Mouse (Mus musculus): ENCODE measurements around the gene Kifc1. TPM values are rescaled to one million over a fixed set of nuclear protein-coding genes. Genes with fewer than 3 reads are reported as not detected.
"Not testable (repeated sequence)": the region's sequence is repeated elsewhere in the genome, so short reads cannot be mapped to it uniquely, and the experiment has no call there.

Gene Kifc1
- polyA plus RNA-seq, 1 experiment from 2014 or later: 1.8 TPM

DNA sequence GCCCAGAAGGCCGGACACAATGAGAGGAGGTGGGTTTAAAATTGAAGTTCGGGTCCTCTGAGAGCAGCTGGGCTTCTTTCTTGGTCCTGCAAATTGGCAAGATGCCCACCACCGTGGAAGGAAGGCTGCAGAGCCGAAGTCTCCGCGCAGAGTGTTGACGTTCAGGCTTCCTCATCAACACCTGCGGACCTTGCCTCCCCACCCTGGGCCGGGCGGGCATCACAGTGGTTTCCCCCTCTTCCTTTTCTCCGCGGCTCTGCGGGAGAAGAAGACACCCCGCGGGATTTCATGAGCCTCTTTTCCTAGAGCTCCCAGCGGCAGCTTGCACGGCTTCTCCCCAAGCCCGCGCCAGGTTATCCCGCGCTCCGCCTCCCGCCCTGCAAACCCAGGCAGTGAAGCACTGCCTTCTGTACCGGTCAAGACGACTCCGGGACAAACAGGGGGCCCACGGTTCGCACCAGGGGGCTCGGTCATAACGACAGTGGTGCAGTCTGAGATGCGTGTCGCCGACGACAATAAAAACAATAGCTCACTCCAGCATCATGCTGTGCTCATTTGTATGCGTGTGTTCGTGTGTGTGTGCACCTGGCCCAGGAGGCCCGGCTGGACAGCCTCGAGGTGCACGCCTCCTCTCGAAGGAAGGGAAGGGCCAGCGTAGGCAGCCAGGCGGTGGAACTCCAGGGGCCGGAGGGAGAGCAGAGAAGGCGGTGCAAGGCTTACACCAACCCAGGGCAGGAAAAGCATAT, 18.0 kb upstream of the Kifc1 start:
- Histone ChIP-seq H3K27me3 (no peaks in the 10 kb centered on the region), H3K4me1 (replicated peaks) (peaks cover 37% of the 10 kb centered on the region), H3K27ac (peak overlapping the region; percentile 95), H3K4me3 (peak overlapping the region; percentile 79), H3K9ac (peak overlapping the region; percentile 84), H3K36me3 (peaks cover 28% of the 10 kb centered on the region), H3K9me3 (no peaks in the 10 kb centered on the region), H3K4me2 (peak overlapping the region; percentile 92)
- ATAC-seq (ENCODE audit: low FRiP score): peak; percentile 11
- under 1% methylated on average over 44 of the region's 44 CpGs for WGBS

DNA sequence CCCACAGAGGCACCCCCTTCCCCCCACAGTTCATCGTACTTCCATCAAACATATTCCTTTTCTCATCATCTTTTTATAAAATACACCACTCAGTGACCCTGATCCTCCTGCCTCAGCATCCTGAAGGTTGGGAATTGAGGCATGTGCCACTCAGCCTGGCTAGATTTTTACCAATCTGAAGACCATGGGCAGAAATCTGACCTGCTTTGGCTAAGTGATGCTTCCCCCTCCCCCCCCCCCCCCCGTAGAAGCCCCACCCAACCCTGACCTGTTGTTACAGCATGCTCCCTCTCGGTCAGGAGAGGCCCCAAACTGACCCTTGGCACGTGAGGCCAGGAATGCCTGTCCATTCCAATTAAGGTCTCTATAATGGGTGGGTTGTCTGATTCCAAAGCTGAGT, 14.4 kb upstream of the Kifc1 start, which contains the start of gene Platr17:
TSS of gene Platr17 (plus strand) at position 301 of the 400 bp plus-strand sequence.
- H3K9me3 ChIP-seq; H3K36me3 ChIP-seq; H3K4me2 ChIP-seq; H3K9ac ChIP-seq; ATAC-seq (ENCODE audit: low FRiP score); H3K27ac ChIP-seq; H3K27me3 ChIP-seq; H3K4me3 ChIP-seq: not testable (repeated sequence)
- peaks cover 11% of the 10 kb centered on the region for H3K4me1 ChIP-seq (replicated peaks)
- WGBS: 15% methylated on average over 4 of the region's 4 CpGs

DNA sequence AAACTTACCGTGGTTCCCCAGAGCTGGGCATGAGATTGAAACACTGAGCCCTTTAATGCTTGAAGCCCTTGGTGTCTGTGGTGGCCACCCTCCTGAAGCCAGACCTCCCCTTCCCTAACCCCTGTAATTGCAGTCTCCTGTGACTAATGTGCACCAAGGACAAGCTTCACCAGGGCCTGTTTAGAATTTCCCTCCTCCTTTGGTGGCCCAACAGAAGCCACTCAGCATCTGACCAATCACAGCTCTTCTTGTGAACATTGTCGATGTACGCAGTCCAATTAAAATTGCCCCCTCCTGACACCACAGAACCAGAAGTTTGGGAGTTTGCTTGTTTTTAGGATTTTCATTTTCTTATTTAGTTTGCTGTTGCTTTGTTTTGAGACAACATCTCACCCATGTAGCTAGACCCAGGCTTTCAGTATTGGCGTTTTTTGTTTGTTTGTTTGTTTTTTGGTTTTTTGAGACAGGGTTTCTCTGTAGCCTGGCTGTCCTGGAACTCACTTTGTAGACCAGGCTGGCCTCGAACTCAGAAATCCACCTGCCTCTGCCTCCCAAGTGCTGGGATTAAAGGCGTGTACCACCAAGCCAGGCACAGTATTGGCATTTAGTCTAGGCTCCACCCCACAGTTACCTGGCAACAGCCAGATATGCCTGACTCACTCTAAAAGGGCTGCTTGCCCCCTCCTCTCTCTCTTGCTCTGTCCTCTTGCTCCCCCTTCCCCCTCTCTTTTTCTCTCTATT, 13.6 kb upstream of the Kifc1 start:
- H3K9ac ChIP-seq; H3K27ac ChIP-seq; H3K4me1 ChIP-seq (replicated peaks); H3K9me3 ChIP-seq; H3K4me3 ChIP-seq; ATAC-seq (ENCODE audit: low FRiP score); H3K36me3 ChIP-seq; H3K4me2 ChIP-seq; H3K27me3 ChIP-seq: not testable (repeated sequence)
- 76% methylated on average over 6 of the region's 6 CpGs for WGBS

DNA sequence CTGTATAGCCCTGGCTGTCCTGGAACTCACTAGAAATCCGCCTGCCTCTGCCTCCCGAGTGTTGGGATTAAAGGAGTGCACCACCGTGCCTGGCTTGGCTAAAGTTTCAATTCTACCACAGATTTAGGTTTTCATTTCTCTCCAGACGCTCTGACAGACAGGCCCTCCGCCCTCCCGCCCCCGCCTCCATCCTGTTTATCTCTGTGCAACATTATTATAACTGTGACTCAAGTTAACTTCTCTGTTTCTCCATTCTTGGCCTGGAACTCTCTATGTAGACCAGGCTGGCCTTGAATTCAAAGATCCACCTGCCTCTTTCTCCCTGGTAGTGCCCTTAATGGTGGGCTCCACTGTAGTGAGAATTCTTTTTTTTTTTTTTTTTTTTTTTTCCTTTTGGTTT, 12.0 kb upstream of the Kifc1 start:
- Histone ChIP-seq H3K36me3 (no peaks in the 10 kb centered on the region), H3K9ac (no peak overlapping the region), H3K27me3 (no peaks in the 10 kb centered on the region), H3K4me3 (no peak overlapping the region), H3K4me2 (no peak overlapping the region), H3K9me3 (no peaks in the 10 kb centered on the region), H3K4me1 (replicated peaks) (no peaks in the 10 kb centered on the region), H3K27ac (no peak overlapping the region)
- ATAC-seq (ENCODE audit: low FRiP score): no peak
- WGBS: 87% methylated on average over 7 of the region's 7 CpGs

DNA sequence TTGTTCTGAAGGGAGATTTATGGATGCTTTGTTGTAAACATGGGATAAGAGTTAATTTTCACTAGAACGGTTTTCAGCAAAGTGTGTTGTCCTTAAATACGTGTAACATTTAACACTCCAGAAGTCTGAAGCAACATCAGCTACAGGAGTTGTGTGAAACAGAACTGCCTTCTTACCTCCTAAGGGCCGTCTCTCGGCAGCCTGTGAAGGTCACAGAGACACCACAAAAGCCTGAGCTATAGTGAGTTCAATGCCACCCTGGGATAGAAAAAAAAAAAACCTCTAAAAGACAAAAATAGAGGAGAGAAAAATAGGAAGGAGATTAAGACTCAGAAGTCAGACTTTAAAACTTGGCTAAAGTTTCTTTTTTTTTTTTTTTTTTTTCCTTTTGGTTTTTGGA, 11.6 kb upstream of the Kifc1 start:
- no peak for ATAC-seq (ENCODE audit: low FRiP score)
- H3K27me3 ChIP-seq: no peaks in the 10 kb centered on the region
- no peaks in the 10 kb centered on the region for H3K36me3 ChIP-seq
- H3K27ac ChIP-seq: no peak overlapping the region
- no peak overlapping the region for H3K9ac ChIP-seq
- H3K4me2 ChIP-seq: no peak overlapping the region
- WGBS: 75% methylated on average over 4 of the region's 4 CpGs
- no peaks in the 10 kb centered on the region for H3K9me3 ChIP-seq
- H3K4me1 ChIP-seq (replicated peaks): no peaks in the 10 kb centered on the region
- H3K4me3 ChIP-seq: no peak overlapping the region

DNA sequence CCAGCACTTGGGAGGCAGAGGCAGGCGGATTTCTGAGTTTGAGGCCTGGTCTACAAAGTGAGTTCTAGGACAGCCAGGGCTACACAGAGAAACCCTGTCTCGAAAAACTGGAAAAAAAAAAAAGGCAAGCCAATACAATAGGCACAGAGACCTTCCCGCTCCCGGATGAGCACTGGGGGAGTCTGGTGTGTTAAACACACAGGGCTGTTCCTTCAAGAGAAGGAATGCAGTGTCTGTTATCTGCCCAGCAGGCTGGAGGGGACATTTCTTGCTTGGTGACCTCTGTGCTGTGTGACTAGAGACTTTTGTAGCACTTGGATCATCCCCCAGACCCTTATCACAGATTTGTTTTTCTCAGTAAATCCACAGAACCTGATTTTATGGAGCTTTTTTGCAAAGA, 11.2 kb upstream of the Kifc1 start:
- Histone ChIP-seq H3K9ac (no peak overlapping the region), H3K27ac (no peak overlapping the region), H3K9me3 (no peaks in the 10 kb centered on the region), H3K4me1 (replicated peaks) (no peaks in the 10 kb centered on the region), H3K27me3 (no peaks in the 10 kb centered on the region), H3K36me3 (no peaks in the 10 kb centered on the region), H3K4me3 (no peak overlapping the region), H3K4me2 (no peak overlapping the region)
- no peak for ATAC-seq (ENCODE audit: low FRiP score)
- 68% methylated on average over 4 of the region's 4 CpGs for WGBS

DNA sequence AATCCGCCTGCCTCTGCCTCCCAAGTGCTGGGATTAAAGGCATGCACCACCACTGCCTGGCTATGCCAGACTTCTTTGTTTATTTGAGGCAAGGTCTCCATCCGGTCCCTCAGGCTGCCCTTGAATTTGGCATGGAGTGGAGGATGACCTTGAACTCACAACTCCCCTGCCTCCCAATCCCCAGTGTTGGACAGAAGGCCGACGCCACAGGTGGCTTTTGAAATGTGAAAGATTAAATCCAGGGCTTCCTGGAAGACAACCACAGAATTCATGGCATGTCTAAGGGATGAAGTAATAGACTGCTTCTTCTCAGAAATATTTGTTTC, 10.5 kb upstream of the Kifc1 start:
- no peak for ATAC-seq (ENCODE audit: low FRiP score)
- no peaks in the 10 kb centered on the region for H3K4me1 ChIP-seq (replicated peaks)
- H3K9me3 ChIP-seq: no peaks in the 10 kb centered on the region
- H3K4me2 ChIP-seq: no peak overlapping the region
- WGBS: 82% methylated on average over 4 of the region's 4 CpGs
- no peak overlapping the region for H3K9ac ChIP-seq
- H3K4me3 ChIP-seq: no peak overlapping the region
- no peak overlapping the region for H3K27ac ChIP-seq
- no peaks in the 10 kb centered on the region for H3K36me3 ChIP-seq
- H3K27me3 ChIP-seq: no peaks in the 10 kb centered on the region

DNA sequence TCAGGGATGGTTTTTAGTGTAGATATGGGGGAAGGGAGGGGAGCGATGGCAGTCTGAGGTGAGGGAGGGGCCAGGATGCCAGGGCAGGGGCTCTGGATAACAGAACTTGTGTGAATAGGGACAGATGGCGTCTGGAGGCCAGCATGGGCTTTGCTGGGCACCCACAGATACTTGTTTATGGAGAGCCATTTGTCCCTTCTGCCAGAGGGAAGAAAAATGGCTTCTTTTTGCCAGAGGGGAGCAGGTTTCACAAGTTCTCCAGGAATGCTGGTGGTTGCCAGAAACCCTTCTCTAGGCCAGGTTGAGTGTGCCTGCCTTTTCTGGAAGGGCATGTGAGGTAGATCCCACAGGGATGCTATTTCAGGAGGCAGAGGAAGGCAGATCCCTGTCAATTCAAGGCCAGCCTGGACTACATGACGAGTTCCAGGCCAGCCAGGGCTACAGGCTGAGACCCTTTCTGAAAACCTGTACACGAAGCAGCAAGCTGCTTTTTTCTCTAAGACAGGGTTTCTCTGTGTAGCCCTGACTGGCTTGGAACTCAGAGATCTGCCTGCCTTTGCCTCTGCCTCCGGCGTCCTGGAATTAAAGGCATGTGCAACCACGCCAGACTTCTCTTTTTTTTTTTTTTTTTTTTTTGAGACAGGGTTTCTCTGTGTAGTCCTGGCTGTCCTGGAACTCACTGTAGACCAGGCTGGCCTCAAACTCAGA, 10.0 kb upstream of the Kifc1 start:
- H3K36me3 ChIP-seq: no peaks in the 10 kb centered on the region
- H3K27me3 ChIP-seq: no peaks in the 10 kb centered on the region
- 73% methylated on average over 7 of the region's 7 CpGs for WGBS
- H3K4me1 ChIP-seq (replicated peaks): no peaks in the 10 kb centered on the region
- no peak overlapping the region for H3K4me2 ChIP-seq
- H3K27ac ChIP-seq: no peak overlapping the region
- no peak for ATAC-seq (ENCODE audit: low FRiP score)
- H3K9me3 ChIP-seq: no peaks in the 10 kb centered on the region
- H3K9ac ChIP-seq: no peak overlapping the region
- H3K4me3 ChIP-seq: no peak overlapping the region

DNA sequence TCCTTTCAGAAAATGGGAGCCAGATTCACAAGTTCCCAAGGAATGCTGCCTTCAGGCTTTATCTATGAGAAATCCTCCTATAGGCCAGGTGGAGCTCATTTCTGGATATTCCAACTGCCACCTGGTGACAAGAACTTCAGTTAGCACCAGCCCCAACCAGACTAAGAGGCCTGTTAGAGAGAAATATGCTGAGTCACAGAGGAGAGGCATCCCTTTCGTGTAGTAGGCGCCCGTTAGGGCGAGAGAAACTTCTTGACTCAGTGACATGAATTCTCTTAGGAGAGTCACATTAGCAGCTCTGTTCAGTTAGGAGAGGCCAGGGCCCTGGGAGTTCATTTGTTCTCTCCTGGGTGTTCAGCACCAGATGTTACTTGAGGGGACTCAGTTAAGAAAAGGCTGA, 9.2 kb upstream of the Kifc1 start:
- no peaks in the 10 kb centered on the region for H3K36me3 ChIP-seq
- 85% methylated on average over 4 of the region's 4 CpGs for WGBS
- ATAC-seq (ENCODE audit: low FRiP score): no peak

DNA sequence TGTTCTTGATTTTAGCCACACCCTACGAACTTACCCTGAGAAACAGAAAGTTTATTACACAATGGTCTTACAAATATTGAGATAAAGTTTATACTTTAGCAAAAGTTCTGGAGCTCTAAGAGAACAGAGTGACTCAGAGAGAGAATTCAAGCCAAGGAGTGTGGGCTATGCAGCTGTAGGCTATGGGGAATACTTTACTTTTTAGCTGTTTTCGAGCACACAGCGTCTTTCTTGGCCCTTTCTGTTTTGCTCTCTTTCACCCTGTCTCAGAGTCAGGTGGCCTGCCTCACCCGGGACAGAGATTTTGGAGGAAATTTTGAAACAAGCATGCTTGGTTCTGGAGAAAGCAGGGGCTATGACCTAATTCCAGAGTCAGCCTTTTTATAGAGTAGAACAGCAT, 7.7 kb upstream of the Kifc1 start:
- WGBS: 86% methylated on average over 4 of the region's 4 CpGs
- not testable (repeated sequence) for ATAC-seq (ENCODE audit: low FRiP score); H3K27me3 ChIP-seq

More for the DNA sequence above, 9.2 kb upstream of the Kifc1 start:
- Histone ChIP-seq H3K9me3 (no peaks in the 10 kb centered on the region), H3K27me3 (0 out of 2 replicates have a peak, but pooled peaks cover 2% of the 10 kb centered on the region), H3K4me2 (no peak overlapping the region), H3K4me1 (replicated peaks) (no peaks in the 10 kb centered on the region), H3K4me3 (no peak overlapping the region), H3K27ac (no peak overlapping the region), H3K9ac (no peak overlapping the region)

DNA sequence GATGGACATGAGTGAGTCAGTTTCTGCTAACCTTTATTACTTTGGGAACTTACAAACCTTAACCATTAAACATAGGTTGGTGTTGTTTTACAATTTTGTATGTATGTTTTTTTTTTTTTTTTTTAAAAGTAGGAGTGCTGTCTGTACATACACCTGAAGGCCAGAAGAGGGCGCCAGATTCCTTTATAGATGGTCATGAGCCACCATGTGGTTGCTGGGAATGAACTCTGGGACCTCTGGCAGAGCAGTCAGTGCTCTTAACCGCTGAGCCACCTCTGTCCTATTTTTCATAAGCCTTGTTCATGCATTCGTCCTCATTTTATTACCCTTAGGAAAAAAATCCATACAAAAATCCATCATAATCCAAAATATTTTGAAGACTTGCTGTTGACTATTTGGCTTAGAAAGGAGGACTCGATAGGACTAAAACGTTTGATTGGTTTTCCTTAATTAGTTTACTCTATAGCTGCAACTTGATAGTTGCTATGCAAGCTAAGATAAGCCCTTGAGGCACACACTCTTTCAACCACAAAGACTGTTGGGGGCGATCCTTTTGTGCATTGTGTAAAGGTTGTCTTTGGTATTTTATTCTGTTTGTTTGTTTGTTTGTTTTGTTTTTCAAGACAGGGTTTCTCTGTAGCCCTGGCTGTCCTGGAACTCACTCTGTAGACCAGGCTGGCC, 6.8 kb upstream of the Kifc1 start:
- Histone ChIP-seq H3K4me3 (no peak overlapping the region), H3K9me3 (no peaks in the 10 kb centered on the region), H3K4me2 (no peak overlapping the region), H3K9ac (no peak overlapping the region), H3K4me1 (replicated peaks) (no peaks in the 10 kb centered on the region), H3K36me3 (no peaks in the 10 kb centered on the region), H3K27ac (no peak overlapping the region), H3K27me3 (0 out of 2 replicates have a peak, but pooled peaks cover 2% of the 10 kb centered on the region)
- no peak for ATAC-seq (ENCODE audit: low FRiP score)
- WGBS: 47% methylated on average over 6 of the region's 6 CpGs

More for the DNA sequence above, 7.7 kb upstream of the Kifc1 start:
- not testable (repeated sequence) for H3K9me3 ChIP-seq; H3K4me3 ChIP-seq; H3K36me3 ChIP-seq; H3K4me2 ChIP-seq; H3K27ac ChIP-seq; H3K9ac ChIP-seq; H3K4me1 ChIP-seq (replicated peaks)

DNA sequence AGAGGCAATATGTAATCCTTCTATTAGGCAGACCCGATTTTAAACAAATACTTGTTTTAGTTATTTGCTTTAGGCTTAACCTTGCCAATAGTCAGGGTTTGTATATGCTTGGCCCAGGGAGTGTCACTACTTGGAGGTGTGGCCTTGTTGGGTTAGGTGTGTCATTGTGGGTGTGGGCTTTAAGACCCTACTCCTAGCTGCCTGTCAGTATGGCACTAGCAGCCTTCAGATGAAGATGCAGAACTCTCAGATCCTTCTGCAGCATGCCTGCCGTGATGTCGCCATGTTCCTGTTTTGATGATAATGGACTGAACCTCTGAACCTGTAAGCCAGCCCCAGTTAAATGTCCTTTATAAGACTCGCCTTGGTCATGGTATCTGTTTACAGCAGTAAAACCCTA, 2.5 kb upstream of the Kifc1 start:
- H3K4me1 ChIP-seq (replicated peaks): peaks cover 14% of the 10 kb centered on the region
- not testable (repeated sequence) for H3K27me3 ChIP-seq; H3K4me2 ChIP-seq; H3K4me3 ChIP-seq; H3K27ac ChIP-seq; H3K9me3 ChIP-seq; H3K9ac ChIP-seq; H3K36me3 ChIP-seq; ATAC-seq (ENCODE audit: low FRiP score)
- WGBS: 82% methylated on average over 4 of the region's 4 CpGs

Data from hindbrain, embryonic 13.5 days (tissue).